Mouse (Mus musculus) erythroblast, adult 5-6 weeks (primary cell): ENCODE results near the gene Zswim3. TPM values are rescaled to one million over a fixed set of nuclear protein-coding genes. Genes with fewer than 3 reads are reported as not detected.
"Not testable (repeated sequence)": the region's sequence is repeated elsewhere in the genome, so short reads cannot be mapped to it uniquely, and the experiment has no call there.

Source experiments
- ATAC-seq: replicated peaks from 2 replicates; pipeline ENCODE4 v1.8.0; 2016; ENCODE audit warnings: moderate number of reproducible peaks, mild to moderate bottlenecking, moderate TSS enrichment, inconsistent platforms; ENCODE audit not compliant: poor library complexity, low FRiP score, severe bottlenecking
- total RNA-seq, 2 experiments: library from RNA; stranded (forward) in 1 of 2; stranded (reverse) in 1 of 2; fragments of 150-400 nt in 1 of 2; fragments of 200-764, 138-1000 nt in 1 of 2; gene quantifications; 2 replicates each; pipeline versions ENCODE4 v1.2.3 to v1.2.4; 2015 to 2017; ENCODE audit warnings: low replicate concordance in 2 of 2

Gene Zswim3
- total RNA-seq, 2 experiments from 2014 or later: 0.58 to 2.0 TPM

DNA sequence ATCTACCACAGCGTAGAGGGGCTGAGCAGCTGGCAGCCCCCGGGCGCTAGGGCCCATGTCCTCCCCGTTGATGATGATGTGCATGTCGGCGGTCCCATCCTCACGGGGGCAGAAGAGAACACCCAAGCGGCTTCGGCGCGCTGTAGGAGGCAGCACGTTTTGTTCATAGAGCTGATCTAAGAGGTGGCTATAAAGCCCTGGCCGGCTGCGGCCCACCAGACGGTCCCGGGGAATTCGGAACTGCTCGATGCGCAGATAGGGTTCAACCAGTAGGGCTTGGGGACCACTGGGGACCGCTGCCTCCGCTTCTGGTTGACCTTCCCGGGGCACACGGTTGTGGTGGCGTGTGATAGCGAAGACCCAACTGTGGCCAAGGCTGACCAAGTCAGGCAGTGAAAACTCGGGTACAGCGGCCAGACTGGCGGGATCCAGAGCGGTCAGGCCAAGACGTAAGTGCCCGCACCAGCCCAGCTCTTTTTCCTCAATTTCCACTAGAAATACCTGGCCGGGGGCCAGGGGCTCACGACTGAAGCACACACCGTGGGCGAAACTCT is 27.9 kb downstream of the Zswim3 start, which contains the start of gene Ctsa:
TSS of gene Ctsa (plus strand) at position 126 of the 554 bp plus-strand sequence.
- ATAC-seq: peak; percentile 75

DNA sequence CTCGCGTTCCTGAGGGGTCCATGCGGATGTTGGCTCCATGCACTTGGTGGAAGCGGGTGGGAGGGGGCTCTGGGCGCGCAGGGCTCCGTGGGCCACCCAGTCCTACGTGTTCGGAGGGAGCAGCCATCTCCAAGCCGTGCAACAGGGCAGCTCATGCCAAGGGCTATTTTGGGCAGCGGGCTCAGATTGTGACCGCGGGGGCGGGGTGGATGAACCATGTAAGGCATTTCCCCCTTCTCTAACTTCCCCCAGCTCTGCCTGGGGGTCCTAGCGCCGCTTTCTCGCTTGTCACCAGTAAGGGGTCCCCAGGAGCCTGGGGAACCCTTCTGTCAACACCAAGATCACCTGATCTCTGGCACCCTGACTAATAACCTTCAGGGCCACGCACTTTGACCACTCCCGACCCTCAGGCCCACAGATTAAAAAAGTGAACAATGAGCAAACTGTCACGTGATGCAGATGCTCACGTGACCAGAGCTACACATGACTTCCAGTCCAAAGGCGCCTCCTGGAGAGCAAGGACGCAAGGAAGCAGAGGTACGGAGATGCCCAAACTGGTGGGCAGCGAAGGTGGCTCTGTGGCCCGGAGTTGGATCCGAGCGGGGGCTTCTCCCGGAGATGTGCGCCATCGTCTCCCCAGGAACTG is 28.5 kb downstream of the Zswim3 start, which contains the start of gene Neurl2:
TSS of gene Neurl2 (minus strand) at position 143 of the 646 bp plus-strand sequence.
- peak; percentile 74 for ATAC-seq

DNA sequence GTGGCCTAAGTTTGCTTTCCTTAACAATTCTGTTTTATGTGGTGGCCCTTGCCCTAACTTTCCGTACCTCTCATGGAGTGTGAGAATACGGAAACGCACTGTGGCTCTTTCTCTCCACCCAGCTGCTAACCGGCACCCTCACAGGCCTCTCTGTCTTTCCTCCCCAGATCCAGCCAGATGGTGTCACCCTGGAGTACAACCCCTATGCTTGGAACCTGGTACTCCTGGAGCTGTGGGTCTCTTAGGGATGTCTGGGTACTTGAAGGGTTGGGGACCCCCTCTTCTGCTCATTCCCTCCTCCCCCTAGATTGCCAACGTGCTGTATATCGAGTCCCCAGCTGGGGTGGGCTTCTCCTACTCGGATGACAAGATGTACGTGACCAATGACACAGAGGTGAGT is 29.6 kb downstream of the Zswim3 start:
- ATAC-seq: no peak

DNA sequence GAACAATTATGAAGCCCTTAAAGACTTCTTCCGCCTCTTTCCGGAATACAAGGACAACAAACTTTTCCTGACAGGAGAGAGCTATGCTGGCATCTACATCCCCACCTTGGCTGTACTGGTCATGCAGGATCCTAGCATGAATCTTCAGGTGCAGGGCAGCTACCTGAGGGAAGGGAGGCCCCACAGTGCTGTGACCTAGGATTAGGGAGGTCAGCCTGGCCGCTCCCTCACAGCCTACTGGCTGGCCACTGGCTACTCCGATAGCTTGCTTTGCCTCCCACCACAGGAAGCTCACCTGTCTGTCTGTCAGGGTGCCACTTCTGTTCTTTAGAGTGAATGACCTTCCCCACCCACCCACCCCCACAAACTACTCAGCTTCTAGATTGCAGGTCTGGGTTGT is 30.3 kb downstream of the Zswim3 start:
- ATAC-seq: no peak

DNA sequence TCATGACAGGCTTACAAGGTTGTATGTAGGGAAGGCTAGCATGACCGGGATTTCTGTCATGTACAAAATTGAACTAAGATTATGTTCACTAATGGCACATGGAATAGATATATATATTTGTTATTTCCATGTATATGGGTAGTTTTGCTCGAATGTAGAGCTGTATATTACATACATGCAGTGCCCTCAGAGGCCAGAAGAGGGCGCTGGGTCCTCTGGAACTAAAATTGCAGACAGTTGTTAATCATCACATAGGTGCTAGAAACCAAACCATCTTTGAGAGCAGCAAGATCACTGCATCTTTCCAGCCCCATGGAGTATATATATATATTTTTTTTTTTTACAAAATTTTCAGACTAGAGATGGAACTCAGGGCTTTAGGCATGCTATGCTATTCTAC is 40.9 kb downstream of the Zswim3 start:
- ATAC-seq: no peak

DNA sequence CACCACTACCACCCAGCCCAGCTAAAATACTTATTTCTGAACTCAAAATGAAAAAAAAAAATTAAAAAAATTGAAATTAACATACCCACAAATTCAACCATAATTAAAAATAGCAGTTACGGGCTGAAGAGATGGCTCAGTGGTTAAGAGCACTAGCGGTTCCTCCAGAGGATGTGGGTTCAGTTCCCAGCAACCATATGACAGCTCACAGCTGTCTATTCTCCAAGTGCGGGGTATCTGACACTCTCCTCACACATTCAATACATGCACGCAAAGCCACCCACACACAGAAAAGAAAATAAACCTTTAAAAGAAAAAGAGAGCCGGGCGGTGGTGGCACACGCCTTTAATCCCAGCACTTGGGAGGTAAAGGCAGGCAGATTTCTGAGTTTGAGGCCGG is 45.2 kb downstream of the Zswim3 start:
- ATAC-seq: no peak

DNA sequence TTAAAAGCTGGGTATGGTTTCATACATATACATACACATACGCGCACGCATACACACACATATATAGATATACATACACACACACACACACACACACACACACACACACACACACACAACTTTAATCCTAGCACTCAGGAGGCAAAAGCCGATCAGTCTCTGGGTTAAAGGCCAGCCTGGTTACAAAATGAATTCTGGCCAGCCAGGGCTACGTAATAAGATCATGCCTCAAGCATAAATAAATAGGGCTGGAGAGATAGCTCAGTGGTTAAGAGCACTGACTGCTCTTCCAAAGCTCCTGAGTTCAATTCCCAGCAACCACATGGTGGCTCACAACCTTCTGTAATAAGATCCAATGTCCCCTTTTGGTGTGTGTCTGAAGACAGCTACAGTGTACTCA is 50.7 kb downstream of the Zswim3 start:
- ATAC-seq: not testable (repeated sequence)

DNA sequence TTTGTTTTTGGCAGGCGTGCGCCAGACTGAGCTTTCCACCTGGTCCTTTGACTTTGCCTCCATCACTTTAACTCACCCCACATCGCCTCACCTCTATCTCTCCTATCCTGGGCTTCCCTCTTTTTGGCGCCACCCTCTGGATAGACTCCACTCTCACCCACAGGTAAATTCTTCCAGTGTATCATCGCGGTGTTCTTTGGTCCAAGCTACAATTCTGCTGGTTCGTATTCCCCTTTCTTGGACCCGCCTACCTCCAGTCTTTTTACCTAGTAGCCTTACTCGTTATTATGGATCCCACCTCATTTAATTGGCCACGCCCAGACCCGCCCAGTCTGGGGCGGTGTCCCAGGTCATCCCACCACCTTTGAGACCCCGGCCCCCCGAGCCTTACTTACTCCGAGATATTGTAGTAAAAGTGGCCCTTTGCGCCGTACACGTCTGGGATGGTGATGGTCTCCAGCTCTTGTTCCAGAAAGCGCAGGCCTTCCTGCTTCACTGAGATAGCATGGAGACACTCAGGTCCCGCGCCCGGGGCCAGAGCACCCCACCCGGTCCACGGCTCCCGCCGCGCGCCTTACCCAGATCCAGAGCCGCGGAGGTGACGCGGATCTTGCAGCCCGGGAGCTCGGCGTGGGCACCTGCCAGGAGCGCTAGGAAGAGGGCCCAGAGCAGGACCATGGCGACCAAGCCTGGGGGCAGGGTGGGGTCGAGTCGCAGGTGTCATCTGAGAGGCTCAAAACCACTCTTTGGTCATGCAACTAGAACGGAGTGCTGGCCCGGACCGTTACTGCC is 51.6 kb downstream of the Zswim3 start:
- ATAC-seq: no peak

DNA sequence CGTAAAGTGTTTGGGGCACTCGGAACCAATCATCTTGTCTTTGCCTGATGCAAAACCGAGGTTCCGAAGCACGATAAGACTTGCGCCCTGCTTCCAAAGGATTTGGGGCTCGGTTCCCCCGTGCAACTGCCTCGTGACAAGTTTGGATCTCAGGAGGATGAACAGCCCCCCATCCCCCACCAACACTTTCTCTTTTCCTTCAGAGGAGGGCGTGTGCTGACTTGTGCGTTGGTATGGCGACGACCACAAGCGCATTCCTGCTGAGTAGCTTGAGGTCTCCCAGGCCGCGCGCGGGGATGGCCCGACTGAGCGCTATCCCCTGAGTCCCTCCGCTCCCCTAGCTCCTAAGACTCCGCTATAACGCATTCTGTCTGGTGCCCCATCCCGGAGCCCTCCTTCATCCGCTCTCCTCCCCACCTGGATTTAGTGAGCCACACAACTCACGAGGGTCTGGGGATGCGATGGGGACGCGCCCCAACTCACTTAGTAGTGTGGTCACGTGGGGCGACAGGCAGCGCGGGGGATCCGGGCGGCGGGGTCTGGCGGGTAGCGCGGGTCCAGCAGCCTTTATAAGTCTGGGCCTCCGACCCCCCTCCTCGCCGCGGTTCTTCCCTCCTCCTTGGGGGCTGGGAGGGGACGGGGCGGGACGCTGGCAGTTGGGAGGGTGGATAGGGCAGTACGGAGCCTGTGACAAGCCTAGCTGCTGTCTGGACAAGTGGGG is 52.4 kb downstream of the Zswim3 start, which contains the start of gene Pltp:
TSS of gene Pltp (minus strand) at position 611 of the 721 bp plus-strand sequence.
- no peak for ATAC-seq

DNA sequence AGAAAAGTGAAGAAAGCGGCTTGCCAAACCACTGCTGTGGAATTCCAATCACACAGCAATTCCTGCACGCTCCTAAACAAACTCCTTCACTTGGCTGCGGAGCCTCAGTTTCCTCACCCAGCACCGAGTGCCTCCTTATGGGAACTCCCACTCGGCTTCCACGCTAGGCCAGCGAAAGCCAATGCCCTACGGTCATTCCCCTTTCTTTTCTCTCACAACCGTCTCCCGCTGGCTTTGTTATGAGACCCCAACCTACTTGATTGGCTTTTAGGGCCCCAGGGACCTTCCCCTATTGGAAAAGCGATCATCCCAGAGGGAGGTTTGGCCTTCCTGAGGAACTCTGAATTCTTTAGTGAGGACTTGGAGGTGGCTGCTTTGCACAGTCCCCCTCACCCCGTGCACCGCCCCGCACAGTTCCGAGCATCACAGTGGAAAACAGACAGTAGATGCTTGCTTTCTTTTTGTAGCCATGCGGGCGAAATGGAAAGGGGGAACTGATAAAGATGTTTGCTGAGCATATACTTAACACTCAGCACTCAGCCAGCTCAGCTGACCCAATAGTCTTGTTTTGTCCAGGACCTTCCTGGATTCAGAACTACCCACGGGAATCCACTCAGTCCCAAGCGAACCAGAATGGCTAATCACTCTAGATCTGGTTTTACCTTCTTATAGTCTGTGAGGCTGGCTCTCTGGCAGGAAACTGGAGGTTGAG is 53.1 kb downstream of the Zswim3 start:
- no peak for ATAC-seq

DNA sequence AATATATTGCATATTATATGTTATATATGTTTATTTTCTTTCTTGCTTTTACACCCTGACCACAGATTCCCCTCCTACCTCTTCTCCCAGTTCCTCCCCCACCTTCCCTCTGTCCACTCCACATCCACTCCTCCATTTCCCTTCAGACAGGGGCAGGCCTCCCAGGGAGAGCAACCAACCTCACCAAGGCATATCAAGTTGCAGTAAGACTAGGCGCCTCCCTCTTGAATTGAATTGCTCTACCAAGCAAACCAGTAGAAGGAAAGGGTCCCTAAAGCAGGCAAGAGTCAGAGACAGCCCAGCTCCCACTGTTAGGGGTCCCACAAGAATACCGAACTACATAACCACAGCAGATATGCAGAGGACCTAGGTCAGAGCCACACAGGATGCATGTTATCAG is 54.3 kb downstream of the Zswim3 start:
- ATAC-seq: no peak

DNA sequence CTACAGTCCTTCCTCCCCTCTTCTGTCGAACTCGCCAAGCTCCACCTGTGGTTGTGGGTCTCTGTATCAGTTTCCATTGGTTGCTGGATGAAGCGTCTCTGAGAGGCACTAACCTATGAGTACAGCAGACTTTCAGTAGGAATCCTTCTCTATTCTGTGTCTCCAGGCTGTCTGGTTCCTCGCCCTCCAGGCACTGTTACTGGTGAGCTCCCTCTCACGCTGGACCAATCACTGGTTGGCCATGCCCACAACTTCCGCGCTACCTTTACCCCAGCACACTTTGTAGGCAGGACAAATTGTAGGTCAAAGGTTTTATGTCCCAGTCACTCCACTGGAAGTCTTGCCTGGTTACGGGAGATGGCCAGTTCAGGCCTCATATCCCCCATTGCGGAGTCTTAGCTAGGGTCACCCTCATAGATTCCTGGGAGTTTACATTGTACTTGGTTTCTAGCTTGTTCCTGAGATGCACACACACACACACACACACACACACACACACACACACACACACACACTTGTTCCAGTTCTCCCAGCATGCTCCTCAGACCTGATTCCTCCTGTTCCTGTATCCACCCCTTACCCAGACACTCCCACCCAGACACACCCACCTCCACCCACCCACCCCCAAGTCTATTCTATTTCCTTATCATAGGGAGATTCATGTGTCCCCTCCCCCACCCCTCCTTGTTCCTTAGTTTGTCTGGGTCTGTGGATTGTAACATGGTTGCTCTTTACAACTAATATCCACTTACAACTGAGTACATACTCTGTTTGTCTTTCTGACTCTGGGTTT is 54.9 kb downstream of the Zswim3 start:
- no peak for ATAC-seq

DNA sequence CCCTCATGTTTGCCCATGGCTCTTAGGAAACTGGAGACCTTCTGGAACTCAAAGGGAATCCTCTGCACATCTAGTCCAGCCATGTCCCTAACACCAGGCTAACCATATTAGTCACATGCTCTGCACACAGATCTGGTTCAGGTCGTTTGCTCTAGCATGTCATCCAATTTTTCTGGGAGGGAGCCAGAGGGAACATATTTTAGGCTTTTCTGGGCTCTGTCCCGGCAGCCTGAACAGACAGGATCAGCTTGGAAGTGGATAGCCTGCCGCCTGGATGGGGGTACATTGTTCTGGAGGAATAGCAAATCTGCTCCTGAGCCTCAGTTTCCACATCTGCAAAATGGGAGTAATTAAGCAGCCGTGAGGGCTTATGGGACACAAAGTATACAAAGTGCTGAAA is 56.2 kb downstream of the Zswim3 start:
- no peak for ATAC-seq

DNA sequence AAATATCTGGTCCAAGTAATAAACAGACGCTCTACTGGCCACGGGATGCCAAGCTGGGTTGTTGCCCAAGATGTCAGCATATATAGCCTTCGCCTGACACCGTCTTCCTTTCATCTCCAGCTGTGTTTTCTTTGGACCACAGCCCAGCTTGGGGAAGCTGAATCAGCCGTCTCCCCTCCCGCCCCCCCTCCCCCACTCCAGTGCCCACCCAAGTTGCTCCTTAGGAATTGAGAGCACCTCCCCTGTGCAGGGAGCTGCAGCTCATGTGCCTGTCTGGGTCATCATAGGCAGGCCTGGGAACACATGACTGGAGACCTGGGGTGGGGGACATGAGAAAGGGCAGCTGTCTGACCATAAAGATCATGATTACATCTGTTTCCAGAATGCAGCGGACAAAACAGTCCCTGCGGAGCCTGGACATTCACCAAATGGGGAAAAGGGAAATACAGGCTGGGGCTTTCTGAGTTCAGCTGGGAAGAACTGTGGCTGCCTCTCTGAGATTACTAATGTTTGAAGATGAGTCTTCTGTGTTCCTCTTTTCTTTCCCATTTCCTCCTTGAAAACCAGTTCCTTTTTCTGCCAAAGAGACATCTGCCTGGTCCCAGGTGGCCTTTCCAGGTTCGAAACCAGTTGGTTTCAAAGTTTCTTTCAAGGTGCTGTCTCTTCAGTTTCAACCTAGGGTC is 57.4 kb downstream of the Zswim3 start:
- no peak for ATAC-seq

DNA sequence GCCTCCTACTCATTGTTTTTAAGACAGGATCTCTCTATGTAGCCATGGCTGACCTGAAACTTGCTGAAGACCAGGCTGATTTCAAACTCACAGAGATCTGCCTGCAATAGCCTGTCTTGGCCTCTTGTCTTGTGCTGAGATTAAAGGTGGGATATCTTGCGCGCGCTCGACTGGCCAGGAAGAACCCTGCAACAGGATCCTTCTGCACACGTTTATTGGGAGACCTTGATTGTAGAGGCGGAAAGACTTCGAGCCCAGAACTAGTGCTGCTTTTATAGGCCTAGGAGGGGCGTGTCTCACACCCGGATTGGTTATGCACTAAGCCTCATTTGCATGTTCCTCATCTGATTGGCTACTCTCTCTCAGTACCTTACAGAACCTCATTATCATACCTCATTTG is 58.5 kb downstream of the Zswim3 start:
- not testable (repeated sequence) for ATAC-seq

DNA sequence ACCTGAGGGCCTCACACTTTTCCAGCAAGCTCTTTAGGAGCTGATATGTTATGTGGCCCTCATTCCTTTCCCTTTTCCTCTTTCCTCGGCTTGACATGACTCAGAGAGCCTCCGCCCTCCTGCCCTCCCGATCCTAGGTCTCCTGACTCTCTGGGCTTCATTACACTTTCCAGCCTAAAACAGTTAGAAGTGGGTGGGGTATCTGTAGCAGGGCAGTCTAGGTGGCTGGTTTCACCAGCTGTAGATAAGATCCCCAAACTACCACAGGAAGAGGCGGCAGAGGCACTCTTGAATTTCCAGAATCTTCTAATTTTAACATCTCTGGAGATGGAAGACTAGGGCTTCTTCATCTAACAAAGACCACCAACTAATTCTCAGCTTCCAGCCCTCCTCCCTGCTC is 59.7 kb downstream of the Zswim3 start:
- ATAC-seq: no peak

DNA sequence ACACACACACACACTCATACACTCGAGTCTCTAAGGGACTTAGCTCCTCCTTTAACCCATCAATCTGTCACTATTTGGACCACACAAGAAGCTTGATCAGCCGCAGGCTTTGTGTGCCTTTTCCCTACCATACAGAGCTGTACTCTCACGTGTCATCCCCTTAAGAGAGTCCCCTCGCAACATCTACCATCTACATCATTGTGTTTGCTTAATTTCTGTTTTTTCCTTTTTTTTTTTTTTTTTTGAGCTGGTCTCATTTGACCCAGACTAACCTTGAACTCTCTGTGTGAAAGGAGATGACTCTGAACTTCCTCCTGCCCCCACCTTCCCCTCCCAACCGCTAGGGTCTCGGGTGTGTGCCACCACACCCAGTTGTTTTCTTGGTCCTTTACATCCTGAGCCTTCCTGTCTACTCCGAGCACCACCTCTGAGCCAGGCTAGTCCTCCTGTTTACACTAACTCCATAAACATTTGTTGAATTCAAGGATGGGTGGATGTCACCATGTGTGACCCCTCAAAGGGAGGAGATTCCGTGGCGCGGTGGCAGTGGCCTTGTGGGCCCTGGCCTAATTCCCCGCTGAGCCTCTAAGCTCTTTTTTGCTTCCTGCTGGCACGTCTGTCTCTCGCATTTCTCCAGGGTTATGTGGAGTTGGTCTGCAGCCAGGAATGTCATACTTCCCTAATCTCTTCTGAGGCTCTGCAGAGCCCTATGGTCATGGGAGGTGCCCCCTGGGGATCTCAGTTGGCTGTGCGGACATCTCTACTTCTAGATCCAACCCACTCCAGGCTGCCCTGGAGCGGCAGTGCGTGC is 62.0 kb downstream of the Zswim3 start:
- ATAC-seq: 0 out of 2 replicates have a peak, but pooled peaks have one; percentile 8
